Mouse (Mus musculus): ENCODE data around the gene Mrpl2. TPM values are rescaled to one million over a fixed set of nuclear protein-coding genes. Genes with fewer than 3 reads are reported as not detected.

The Mrpl2 gene
- total and polyA plus RNA-seq, 2 experiments, result 58.5 to 95.1 TPM

DNA sequence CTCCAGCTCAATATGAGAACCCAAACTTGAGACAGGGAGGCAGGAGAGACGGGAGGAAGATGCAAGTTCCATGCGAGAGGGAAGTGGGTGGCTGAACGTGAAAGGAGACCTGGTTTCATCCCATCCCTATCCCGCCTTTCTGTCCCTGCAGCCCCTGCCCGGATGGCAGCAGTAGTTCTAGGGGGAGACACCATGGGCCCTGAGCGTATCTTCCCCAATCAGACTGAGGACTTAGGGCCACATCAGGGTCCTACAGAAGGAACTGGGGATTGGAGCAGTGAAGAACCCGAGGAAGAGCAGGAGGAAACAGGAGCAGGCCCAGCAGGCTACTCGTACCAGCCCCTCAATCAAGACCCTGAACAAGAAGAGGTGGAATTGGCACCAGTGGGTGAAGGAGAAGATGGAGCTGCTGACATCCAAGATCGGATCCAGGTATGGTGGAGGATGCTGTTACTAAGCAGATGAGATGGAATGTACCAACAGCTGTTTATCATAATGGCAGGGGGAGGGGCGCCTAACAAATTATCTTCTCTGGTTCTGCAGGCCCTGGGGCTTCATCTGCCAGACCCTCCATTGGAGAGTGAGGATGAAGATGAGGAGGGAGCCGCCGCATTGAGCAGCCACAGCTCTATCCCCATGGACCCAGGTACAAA is 35.6 kb downstream of the Mrpl2 start:
- Histone ChIP-seq H3K4me3 (ENCODE audit: insufficient read depth, low read depth, low read length) (peak overlapping the region; percentile 70), H3K79me2 (ENCODE audit: control insufficient read depth, insufficient read depth, low read length) (peaks cover 7% of the 10 kb centered on the region; the same call in 1 of the 2 replicates), H3K4me1 (ENCODE audit: control insufficient read depth, insufficient read depth, low read length) (peaks cover 11% of the 10 kb centered on the region), H3K9ac (ENCODE audit: low read depth, low read length) (peak overlapping the region; percentile 73), H3K27me3 (ENCODE audit: control insufficient read depth, insufficient read depth, low read length) (no peaks in the 10 kb centered on the region), H3K27ac (replicated peaks; ENCODE audit: insufficient read depth, low read depth, low read length) (no peak overlapping the region), H3K36me3 (ENCODE audit: control insufficient read depth, insufficient read depth, low read length) (peaks cover 3% of the 10 kb centered on the region)
- no peak for DNase-seq (ENCODE audit: extremely low read depth, low read depth, low spot score)
- TF ChIP-seq POLR2A (IDR thresholded peaks at IDR 0.05; ENCODE audit: extremely low read depth, insufficient read depth, low read length) (no peak), CTCF (IDR thresholded peaks at IDR 0.05; ENCODE audit: low read depth, low read length) (no peak)
- 33% methylated on average over 12 of the region's 12 CpGs for WGBS

DNA sequence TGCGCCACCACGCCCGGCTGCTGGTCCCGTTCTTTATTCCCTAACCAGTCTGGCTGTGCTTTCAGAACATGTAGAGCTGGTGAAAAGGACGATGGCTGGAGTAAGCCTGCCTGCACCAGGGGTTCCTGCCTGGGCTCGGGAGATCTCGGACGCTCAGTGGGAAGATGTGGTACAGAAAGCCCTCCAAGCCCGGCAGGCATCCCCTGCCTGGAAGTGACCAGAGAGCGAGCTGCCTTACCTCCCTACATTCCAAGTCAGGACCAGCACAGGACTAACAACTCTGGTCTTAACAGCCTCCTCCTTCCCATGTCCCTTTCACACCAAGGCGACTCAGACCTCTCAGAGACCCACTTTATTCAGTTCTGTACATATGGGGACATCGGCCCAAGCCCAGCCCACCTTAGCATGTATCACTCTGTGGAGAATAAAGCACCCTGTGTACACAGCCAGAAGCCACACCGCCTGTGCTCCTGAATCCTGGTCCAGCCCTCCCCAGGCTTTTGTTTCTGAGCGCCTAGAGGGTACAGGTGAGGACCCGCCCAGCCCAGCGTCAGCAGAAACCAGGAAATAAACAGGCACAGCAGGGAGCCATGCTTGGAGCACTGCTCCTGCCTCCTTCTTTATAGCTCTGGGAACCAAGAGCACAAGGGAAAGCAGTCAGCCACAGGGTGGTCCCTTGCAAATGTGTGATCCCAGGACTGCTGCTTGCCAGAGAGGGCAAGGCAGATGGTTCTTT is 36.8 kb downstream of the Mrpl2 start:
- Histone ChIP-seq H3K4me1 (ENCODE audit: control insufficient read depth, insufficient read depth, low read length) (peaks cover 11% of the 10 kb centered on the region), H3K36me3 (ENCODE audit: control insufficient read depth, insufficient read depth, low read length) (no peaks in the 10 kb centered on the region), H3K27ac (replicated peaks; ENCODE audit: insufficient read depth, low read depth, low read length) (no peak overlapping the region), H3K4me3 (ENCODE audit: insufficient read depth, low read depth, low read length) (no peak overlapping the region), H3K9ac (ENCODE audit: low read depth, low read length) (no peak overlapping the region), H3K27me3 (ENCODE audit: control insufficient read depth, insufficient read depth, low read length) (no peaks in the 10 kb centered on the region), H3K79me2 (ENCODE audit: control insufficient read depth, insufficient read depth, low read length) (peaks cover 7% of the 10 kb centered on the region; the same call in 1 of the 2 replicates)
- WGBS, result 96% methylated on average over 16 of the region's 16 CpGs
- DNase-seq (ENCODE audit: extremely low read depth, low read depth, low spot score), result no peak
- no peak for TF ChIP-seq POLR2A (IDR thresholded peaks at IDR 0.05; ENCODE audit: extremely low read depth, insufficient read depth, low read length)
- no peak for TF ChIP-seq CTCF (IDR thresholded peaks at IDR 0.05; ENCODE audit: low read depth, low read length)

DNA sequence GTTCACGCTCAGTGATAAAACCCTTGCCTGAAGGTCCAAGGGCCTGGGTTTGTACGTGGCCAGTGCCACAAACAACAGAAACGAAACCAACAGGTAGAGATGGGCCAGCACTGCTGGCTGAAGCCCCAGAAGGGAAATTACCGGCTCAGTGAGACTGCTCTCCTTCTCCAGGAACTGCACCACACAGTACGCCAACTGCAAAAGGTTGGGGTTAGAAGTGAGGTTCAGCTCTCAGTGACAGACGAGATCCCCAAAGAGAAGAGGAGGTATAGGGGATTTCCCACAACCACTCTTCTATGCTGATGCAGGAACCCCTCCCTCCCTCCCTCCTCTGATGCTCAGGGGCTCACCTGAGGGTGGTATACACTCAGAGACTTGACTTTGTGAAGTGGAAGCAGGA is 39.9 kb downstream of the Mrpl2 start:
- Histone ChIP-seq H3K79me2 (ENCODE audit: control insufficient read depth, insufficient read depth, low read length) (no peaks in the 10 kb centered on the region), H3K36me3 (ENCODE audit: control insufficient read depth, insufficient read depth, low read length) (no peaks in the 10 kb centered on the region), H3K4me1 (ENCODE audit: control insufficient read depth, insufficient read depth, low read length) (peaks cover 5% of the 10 kb centered on the region), H3K9ac (ENCODE audit: low read depth, low read length) (no peak overlapping the region), H3K4me3 (ENCODE audit: insufficient read depth, low read depth, low read length) (no peak overlapping the region), H3K27ac (replicated peaks; ENCODE audit: insufficient read depth, low read depth, low read length) (no peak overlapping the region), H3K27me3 (ENCODE audit: control insufficient read depth, insufficient read depth, low read length) (no peaks in the 10 kb centered on the region)
- TF ChIP-seq CTCF (IDR thresholded peaks at IDR 0.05; ENCODE audit: low read depth, low read length) (no peak), POLR2A (IDR thresholded peaks at IDR 0.05; ENCODE audit: extremely low read depth, insufficient read depth, low read length) (no peak)
- DNase-seq (ENCODE audit: extremely low read depth, low read depth, low spot score), result no peak
- 90% methylated on average over 6 of the region's 6 CpGs for WGBS

DNA sequence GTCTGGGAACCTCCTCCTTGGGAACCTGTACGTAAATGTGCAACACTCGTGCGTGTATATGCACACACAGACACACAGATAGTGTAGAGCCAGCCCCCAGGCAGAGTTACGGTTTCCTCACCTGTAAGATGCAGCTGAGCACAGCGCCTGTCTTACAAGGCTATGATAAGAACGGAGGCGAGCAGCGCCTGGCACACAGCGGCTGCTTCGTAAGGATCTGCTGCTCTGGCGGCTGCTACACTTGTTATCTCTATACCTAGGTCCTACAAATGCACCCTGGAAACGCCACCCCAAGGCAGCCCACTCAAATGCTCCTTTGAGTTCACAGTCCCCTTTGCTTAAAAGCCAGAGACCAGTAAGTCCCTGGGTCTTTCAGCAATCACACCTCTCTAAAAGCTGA is 44.6 kb downstream of the Mrpl2 start:
- Histone ChIP-seq H3K9ac (ENCODE audit: low read depth, low read length) (no peak overlapping the region), H3K27me3 (ENCODE audit: control insufficient read depth, insufficient read depth, low read length) (no peaks in the 10 kb centered on the region), H3K4me3 (ENCODE audit: insufficient read depth, low read depth, low read length) (no peak overlapping the region), H3K27ac (replicated peaks; ENCODE audit: insufficient read depth, low read depth, low read length) (no peak overlapping the region), H3K4me1 (ENCODE audit: control insufficient read depth, insufficient read depth, low read length) (no peaks in the 10 kb centered on the region), H3K79me2 (ENCODE audit: control insufficient read depth, insufficient read depth, low read length) (peaks cover 3% of the 10 kb centered on the region; the same call in 1 of the 2 replicates), H3K36me3 (ENCODE audit: control insufficient read depth, insufficient read depth, low read length) (no peaks in the 10 kb centered on the region)
- DNase-seq (ENCODE audit: extremely low read depth, low read depth, low spot score), result no peak
- TF ChIP-seq CTCF (IDR thresholded peaks at IDR 0.05; ENCODE audit: low read depth, low read length) (no peak), POLR2A (IDR thresholded peaks at IDR 0.05; ENCODE audit: extremely low read depth, insufficient read depth, low read length) (no peak)
- WGBS, result 95% methylated on average over 12 of the region's 12 CpGs

DNA sequence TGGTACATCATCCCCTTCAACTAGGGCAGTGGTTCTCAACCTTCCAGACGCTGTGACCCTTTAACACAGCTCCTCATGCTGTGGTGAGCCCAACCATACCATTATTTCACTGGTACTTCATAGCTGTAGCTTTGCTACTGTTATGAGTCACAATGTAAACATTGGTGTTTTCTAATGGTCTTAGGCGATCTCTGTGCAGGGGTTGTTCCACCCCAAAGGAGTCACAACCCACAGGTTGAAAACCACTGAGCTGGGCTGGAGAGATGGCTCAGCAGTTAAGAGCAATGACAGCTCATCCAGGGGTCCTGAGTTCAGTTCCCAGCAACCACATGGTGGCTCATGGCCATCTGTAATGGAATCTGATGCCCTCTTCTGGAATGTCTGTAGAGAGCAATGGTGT is 45.4 kb downstream of the Mrpl2 start:
- peaks cover 3% of the 10 kb centered on the region; the same call in 1 of the 2 replicates for H3K79me2 ChIP-seq (ENCODE audit: control insufficient read depth, insufficient read depth, low read length)
- TF ChIP-seq POLR2A (IDR thresholded peaks at IDR 0.05; ENCODE audit: extremely low read depth, insufficient read depth, low read length) (no peak), CTCF (IDR thresholded peaks at IDR 0.05; ENCODE audit: low read depth, low read length) (no peak)
- WGBS, result 96% methylated on average over 2 of the region's 2 CpGs
- H3K4me1 ChIP-seq (ENCODE audit: control insufficient read depth, insufficient read depth, low read length), result no peaks in the 10 kb centered on the region
- H3K4me3 ChIP-seq (ENCODE audit: insufficient read depth, low read depth, low read length), result no peak overlapping the region
- no peak overlapping the region for H3K9ac ChIP-seq (ENCODE audit: low read depth, low read length)
- no peaks in the 10 kb centered on the region for H3K36me3 ChIP-seq (ENCODE audit: control insufficient read depth, insufficient read depth, low read length)
- H3K27ac ChIP-seq (replicated peaks; ENCODE audit: insufficient read depth, low read depth, low read length), result no peak overlapping the region
- no peak for DNase-seq (ENCODE audit: extremely low read depth, low read depth, low spot score)
- no peaks in the 10 kb centered on the region for H3K27me3 ChIP-seq (ENCODE audit: control insufficient read depth, insufficient read depth, low read length)

Data from liver, adult 2 months (tissue).